Mouse (Mus musculus) testis, postnatal 10 days (tissue): Measurements from ENCODE around the gene Tap1.
"Not testable (repeated sequence)": the region's sequence is repeated elsewhere in the genome, so short reads cannot be mapped to it uniquely, and the experiment has no call there.

ENCODE experiments used
- DNase-seq: peaks from one replicate; pipeline ENCODE4 v3.0.0; 2021; ENCODE audit warnings: low spot score

Tap1 gene

DNA sequence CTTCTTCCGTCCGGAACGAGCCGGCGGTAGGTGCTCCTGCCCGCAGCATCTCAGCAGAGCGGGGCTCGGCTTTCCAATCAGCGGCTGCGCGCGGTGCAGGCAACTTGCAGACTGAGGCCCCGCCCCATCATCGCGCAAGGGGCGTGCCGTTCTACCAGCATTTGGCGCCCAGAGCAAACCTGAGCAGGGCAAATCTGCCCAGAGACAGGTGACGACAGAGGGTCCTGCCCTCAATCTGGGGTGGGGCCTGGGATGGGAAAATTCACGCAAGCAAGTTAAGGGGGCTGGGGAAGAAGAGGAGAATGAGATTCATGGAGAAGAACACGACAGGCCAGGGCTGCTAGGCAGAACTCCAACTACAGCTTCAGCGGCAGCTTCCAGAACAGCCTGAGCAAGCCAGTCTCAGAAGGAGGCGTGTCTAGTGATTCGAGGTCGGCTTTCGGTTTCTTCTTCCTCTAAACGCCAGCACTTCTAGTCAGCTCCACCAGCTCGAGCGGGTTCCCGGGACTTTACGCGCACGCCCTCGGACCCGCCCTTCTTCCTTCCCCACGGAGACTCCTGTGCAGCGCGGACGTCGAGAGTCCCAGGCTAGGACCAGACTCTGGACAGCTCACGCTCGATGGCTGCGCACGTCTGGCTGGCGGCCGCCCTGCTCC lies at the start of gene Tap1, which contains the start of gene Psmb9:
TSS of gene Tap1 (plus strand) at position 293 of the 656 bp plus-strand sequence.
TSS of gene Psmb9 (minus strand) at position 504 of the 656 bp plus-strand sequence.
- peak; percentile 99 for DNase-seq

DNA sequence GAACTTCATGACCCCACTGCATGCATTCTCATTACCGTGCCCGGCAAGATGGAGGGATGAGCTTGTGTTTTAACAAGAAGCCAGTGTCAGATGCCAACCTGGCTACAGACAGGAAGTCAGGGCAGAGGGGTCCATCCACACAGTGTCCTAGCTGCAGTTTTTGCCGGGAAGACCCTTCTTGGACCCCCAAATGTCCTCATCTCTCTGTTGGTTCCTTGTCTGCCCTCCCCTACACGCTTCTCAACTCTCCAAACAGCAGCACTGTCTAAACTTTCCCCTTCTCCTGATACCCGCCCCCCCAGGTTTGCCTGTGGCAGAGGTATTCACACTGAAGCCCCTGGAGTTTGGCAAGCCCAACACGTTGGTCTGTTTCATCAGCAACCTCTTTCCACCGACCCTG lies 49.8 kb upstream of the Tap1 start:
- no peak for DNase-seq

DNA sequence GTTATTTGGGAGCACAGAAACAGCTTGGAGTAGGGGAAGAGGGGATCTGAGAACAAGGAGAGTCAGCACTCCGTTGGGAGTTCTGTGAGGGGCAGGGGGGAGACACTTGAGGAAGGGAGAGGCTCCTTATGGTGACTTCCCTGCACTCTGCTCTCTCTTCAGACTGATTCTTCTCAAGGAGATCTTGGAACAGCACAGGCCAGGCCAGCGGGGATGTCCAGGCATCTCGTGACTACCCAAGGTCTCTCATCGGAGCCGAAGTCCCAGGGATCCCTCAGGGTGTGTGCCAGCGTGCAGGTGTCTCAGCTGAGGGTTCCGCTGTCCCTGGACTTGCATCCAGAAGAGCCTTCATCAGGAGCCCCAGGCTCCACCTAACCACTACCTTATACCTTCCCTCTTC lies 48.7 kb upstream of the Tap1 start:
- DNase-seq: no peak

DNA sequence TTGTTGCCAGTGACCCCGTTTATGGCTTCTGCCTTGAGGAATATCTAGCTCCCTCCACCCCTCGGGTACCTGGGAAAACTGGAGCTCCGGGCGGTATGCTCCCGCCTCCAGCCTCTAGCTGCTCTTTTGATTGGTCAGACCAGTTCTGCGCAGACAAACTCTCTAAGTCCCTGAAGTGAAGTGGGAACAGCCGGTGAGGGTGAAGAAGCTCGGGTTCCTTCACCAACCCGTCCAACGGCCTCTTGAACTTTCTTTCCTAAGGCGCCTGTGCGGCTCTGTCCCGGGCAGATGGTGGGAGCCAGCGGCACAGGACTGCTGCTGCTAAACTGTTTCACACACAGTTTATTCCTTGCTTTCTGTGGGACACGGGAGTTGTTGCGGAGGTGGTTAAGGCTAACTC lies 47.9 kb upstream of the Tap1 start:
- no peak for DNase-seq

DNA sequence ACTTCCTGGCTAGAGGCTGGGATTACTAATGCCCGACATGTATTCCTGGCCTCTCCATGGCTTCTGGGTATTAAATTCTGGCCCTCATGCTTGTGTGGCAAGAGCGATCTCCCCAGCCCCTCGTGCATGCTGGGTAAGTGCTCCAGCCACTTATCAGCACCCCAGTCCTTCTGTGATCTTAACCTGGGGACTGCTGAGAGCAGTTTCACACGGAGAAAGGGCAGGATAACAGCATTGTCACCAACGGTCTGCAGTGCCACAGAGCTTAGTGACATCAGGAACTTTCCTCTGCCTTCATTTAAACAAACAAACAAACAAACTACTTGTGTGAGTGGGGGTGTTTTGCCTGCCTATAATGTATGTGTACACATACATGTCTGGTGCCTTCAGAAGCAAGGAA lies 47.1 kb upstream of the Tap1 start:
- no peak for DNase-seq

DNA sequence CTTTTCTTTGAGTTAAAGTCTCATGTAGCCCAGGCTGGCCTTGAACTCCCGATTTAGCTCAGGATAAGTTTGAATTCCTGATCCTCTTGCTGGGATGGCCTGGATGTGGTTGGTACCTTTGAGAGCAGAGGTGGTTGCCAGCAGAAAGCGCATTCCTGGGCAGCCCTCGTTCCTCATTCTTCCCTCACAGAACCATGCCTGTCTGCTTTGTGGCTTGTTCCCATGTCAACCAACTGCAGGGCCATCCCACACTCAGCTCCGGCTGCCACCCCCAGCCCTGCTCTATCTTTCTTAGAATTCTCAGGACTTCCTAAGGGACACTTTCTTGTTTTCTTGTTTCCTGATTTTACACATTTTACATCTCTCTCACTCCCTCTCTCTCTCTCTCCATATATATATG lies 45.9 kb upstream of the Tap1 start:
- DNase-seq: no peak

DNA sequence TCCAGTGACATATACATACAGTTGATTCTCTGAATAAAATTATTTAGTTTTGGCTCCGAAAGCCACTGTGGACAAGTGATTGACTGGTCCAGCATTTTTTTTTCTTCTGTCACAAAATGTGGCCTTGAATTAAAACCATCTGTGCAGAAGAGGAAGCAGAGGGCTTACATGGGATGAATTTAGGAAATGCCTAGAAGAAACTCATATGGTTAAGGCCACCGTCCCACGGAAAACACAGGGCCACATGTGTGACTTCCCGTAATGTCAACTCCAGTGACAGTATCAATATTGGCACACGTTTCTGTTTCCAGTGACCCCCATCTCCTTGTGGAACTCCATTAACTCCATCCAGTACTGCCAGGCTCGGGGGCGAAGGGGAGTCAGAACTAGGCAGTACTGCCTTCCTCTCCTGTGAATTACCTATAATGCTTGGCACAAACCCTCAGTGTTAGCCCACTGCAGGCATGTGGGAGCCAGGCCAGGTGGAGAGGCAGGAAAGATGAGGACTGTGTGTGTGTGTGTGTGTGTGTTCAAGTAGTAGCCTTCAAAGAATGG lies 44.8 kb upstream of the Tap1 start:
- DNase-seq: no peak

DNA sequence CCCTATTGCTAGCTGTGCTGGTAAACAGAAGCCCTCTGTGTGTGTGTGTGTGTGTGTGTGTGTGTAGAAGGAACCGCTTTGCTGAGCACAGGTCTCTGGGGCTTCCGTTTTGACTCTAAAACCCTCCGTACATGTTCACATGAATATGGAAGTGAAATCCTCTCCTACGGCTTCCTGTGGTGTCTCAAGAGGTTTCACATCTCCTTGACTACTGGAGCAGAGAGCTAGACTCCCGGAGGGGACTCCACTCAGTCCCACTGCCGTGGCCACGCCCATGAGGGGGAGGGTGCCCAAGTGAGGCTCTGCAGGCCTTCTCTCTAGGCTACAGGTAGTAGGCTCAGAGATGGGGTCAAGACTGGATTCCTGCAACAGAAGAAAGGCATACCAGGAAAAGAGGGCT lies 44.3 kb upstream of the Tap1 start, which contains the start of gene H2-DMb2:
TSS of gene H2-DMb2 (plus strand) at position 275 of the 400 bp plus-strand sequence.
- no peak for DNase-seq

DNA sequence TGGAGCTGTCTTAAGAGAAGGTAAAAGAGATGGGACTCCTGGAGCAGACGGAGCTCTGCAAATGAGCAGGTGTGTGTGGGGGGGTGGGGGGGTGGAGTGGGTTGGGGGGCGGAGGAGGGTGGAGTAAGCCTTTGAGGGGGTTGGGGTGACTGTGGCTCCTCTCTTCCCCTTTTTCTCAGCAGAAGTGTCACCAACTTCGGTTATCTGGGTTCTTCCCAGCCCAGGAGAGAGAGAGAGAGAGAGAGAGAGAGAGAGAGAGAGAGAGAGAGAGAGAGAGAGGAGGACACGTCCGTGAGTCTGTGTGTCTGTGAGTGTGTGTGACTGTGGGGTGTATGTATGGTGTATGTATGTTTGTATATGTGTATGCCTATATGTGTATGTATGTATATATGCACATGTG lies 43.9 kb upstream of the Tap1 start:
- DNase-seq: no peak

DNA sequence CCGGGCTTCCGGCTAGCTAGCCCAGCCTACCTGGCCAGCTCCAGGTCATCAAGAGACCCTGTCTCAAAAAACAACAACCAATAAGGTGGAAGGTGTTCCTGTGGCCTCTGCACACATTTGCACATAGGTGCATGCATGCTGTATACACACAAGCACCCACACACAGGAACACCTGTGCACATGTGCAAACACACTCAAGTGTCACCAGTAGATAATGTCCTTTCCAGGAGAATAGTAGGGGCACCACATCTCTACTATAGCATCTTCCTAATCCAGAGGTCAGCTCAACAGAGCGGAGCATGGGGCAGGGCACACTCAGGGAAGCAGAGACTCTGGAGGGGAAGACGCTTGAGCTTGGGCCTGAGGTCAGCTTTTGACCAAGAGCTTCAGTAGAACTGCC lies 43.1 kb upstream of the Tap1 start:
- not testable (repeated sequence) for DNase-seq

DNA sequence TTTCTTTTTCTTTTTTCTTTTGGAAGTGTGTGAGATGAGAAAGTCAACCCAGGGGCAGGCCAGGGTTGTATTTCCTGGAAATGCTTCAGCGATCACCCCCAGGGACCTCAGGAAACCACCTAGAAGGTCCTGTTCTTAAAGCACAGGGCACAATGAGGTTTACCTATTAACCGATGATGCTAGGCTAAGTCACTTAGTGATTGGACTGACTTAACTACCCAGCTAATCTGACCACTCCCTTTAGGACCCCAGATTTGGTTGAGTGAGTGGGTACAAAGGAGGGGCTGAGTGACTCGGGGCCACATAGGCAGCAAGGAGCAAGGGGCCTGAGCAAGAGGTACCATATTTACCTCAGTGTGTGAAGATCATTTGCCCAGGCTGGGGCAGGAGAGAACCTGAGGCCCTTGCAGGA lies 42.4 kb upstream of the Tap1 start:
- no peak for DNase-seq

DNA sequence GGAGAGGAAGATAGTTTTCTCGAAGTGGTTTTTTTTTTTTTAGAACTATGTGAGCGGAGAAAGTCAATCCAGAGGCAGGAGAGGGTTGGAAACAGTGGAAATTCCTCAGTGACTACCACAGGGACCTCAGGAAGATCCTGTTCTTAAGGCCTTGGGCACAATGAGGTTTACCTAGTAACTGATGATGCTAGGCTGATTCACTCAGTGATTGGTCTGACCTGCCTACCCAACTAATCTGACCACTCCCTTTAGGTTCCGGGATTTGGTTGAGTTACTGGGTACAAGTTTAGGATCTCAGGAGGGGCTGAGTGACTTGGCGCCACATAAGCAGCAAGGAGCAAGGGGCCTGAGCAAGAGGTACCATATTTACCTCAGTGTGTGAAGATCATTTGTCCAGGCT lies 34.4 kb upstream of the Tap1 start, which contains the start of gene H2-DMb1:
TSS of gene H2-DMb1 (plus strand) at position 150 of the 400 bp plus-strand sequence.
- DNase-seq: no peak

DNA sequence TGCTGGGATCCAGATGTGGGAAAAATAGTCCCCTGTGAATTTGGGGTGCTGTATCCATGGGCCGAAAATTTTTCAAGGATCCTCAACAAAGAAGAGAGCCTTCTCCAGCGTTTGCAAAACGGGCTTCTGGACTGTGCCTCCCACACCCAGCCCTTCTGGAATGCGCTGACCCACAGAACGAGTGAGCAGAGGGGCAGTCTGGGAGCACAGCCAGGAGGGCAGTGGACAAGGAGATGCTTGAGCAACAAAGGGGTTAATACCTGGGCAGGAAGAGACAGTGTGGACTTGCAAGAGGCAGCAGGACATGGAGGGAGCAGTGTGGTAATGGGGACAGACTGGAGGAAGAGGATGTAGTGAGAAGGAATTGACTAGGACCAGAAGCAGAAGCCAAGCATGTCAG lies 31.8 kb upstream of the Tap1 start:
- DNase-seq: no peak

DNA sequence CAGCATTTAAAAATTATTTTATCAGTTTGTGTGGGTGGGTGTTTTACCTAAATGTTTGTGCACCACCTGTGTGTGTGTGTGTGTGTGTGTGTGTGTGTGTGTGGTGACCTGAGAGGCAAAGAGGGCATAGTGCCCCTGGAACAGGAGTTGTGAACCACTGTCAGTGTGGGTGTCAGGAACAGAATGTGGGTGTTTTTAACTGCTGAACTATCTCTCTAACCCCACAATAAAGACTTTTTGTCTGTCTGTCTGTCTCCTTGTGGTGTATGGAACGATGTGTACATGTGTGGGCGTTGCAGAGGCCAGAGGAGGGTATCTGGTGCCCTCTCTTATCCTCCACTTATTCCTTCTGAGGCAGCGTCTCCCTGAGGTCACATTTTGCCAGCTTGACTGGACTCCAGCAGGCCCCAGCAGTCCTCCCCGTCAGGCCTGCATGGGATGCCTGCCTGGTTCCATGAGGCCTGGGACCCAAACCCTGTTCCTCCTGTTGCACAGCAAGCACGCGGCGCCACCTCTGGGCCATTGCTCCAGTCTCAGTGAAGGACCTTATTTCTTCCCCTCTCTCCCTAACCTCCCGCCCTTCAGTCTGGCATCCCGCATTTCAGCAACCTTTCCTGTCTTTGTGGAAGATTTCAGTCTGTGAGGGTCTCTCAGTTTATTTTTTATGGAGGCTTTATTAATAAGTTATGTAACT lies 23.0 kb upstream of the Tap1 start:
- no peak for DNase-seq

DNA sequence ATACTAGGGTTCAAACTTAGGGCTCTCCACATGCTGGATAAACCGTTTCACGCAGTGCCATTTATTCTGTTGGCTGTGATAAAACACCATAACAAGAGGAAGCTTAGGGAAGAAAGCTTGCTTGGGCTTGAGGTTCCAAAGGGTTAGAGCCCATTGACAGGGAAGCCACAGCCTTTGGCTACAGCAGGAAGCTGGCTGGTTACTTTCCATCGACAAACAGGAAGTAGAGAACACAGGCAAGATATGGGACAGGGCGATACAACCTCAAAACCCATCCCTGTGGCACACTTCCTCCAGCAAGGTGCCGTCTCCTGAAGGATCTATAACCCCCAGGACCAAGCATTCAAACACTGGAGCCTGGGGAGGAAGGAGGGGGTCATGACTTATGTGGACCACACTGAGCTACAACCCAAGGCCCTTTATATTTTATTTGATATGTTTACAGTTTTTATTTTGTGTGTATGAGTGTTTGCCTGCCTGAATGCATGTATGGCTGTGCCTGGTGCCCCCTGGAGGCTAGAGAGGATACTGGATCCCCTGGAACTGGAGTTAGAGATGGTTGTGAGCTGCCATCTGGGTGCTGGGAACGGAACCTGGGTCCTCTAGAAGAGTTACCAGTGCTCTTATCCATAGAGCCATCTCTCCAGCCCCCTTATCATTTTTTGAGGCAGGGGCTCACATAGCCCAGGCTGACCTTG lies 22.2 kb upstream of the Tap1 start:
- no peak for DNase-seq

DNA sequence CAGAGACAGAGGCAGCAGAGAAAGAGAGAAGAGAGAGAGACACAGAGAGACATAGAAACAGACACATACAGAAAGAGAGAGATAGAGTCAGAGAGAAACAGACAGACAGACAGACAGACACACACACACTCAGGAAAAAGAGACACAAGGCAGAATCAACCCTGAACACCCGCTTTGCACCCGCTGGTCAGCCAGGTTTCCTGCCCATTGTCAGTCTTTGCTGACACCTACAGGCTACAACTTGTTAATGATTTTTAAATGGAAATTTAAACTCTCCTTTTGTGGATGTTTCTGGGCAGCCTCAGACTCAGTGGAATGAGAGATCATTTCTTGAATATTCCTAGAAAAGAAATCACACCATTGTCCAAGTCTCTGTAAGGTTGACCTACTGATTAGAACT lies 18.1 kb upstream of the Tap1 start:
- DNase-seq: no peak

DNA sequence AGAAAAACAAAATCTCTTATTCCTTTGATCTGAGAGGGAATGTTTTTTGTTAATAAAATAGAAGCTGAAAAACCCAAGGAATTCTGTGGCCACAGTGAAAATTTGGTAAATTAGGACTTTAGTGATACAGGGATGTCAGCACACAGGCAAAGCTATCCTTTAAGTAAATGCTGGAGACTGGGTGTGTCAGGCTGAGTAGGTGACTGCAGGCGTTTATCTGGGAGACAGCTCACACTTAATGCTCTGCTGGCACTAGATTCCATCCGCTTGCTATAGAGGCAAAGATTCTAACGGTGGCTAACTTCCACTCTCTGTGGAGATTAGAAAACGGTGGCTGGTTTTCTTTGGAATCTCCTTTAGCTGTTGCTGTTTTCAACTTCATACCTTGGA lies 16.9 kb upstream of the Tap1 start:
- DNase-seq: no peak

DNA sequence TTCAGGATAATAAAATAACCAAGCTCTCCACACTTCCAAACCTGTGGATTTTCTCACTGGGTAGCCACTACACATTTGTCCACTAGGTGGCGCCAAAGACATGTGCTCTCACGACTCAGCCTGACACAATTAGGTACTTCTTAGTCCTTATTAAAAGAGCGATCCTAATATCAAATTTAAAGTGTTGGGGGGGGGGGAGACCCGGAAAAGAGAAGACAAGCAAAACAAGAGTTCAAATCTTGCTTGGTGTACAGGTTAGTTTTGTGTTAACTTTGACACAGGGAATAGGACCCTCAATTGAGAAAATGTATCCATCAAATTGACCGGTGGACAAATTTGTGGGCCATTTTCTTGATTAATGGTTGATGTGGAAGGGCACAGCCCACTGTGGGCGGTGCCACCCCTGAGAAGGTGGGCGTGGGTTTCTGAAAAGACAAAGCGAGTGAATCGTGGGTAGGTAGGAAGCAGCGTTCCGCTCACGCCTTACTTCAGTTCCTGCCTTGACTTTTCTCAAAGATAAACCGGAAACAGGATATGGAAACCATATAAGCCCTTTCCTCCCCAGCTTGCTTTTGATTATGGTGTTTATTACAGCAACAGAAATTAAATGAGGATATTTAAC lies 16.4 kb upstream of the Tap1 start:
- peak; percentile 91 for DNase-seq

DNA sequence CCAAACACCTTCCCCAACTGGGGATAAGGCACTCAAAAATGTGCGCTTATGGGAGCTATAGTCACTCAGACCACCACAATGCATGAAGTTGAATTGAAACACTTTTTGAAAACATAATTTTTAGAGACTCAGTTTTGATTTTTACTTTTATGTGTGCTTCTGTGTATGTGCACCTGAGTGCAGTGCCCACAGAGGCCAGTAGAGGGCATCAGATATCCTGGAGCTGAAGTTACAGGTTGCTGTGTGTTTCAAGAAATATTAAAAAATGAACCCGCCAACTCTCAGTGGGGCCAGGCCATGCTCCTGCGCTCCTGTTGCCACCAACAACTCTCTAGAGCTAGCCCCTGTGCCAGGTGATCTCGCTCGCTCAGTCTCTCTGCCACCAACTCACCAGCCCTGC lies 14.8 kb upstream of the Tap1 start:
- no peak for DNase-seq

DNA sequence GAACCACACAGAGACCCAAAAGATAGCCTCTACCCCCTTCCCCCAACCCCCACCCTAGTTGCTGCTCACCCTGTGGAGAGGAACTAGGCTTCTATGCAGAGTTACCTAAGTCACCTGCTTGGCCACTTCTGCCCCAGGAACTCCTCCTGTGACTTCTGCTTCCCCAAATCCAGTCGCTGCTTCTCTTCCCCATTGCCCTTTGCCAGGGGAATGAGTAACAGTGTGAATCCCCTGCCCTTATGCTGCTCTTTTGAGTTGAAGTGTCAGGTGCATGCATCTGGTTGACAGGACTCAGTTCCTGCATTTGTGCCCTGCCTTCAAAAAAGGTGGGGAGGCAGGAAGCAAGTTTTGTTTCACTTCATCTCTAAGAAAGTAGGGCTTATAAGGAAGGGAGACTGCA lies 13.3 kb upstream of the Tap1 start:
- no peak for DNase-seq

DNA sequence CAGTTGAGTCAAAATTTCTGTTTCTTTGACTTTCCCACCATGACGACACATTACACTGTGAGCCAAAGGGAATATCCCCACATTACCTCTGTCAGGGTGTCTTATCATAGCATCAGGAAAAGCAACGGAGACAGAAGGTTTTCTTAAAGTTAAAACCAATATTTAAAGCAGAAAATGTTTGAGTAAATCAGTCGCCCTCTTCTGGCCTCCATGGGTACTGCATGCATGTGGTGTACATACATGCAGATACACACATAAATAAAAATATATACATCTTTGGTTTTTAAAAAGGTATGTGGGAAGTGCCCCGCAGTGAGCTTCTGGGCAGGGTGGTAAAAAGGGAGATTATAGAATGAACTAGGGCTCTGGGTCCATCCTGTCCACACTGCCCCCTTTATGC lies 10.2 kb upstream of the Tap1 start:
- no peak for DNase-seq

DNA sequence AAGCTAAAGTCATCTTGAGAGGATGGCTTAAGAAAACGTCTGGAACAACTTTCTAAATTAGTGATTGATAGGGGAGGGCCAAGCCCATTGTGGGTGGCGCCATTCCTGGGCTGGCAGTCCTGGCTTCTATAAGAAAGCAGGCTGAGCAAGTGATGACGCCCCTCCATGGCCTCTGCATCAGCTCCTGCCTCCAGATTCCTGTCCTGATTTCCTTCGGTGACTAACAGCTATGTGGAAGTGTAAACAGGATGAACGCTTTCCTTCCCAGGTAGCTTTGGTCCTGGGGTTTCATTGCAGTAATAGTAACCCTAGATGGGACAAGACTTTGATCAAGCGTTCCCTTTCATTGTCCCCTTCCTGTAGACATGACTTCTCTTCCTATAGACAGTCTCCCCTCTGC lies 8.3 kb upstream of the Tap1 start:
- DNase-seq: no peak
